Mouse (Mus musculus): ENCODE results near the gene Shisa5. TPM values are rescaled to one million over a fixed set of nuclear protein-coding genes. Genes with fewer than 3 reads are reported as not detected.

Gene Shisa5
- 119 and 124 TPM in 2 replicates for polyA plus RNA-seq (2021; fragmentation: Nextera tagmentation)
- long read RNA-seq, experiment 1, transcript Shisa5-202 (6 exons, 1,910 nt) = minor isoform, 7 of 174 reads
- long read RNA-seq, experiment 1, transcript Shisa5-203 (4 exons, 1,038 nt) = major isoform, 124 of 174 reads
- long read RNA-seq, experiment 1, transcript Shisa5-201 (6 exons, 1,834 nt) = minor isoform, 22 of 174 reads
- long read RNA-seq, experiment 1, partial matches to known transcripts = 3 of 174 reads
- long read RNA-seq, experiment 1, other reads (novel, unspliced or antisense) = 16 of 174 reads
- long read RNA-seq, experiment 2, transcript Shisa5-202 (6 exons, 1,910 nt) = minor isoform, 17 of 306 reads
- long read RNA-seq, experiment 2, transcript Shisa5-203 (4 exons, 1,038 nt) = major isoform, 238 of 306 reads
- long read RNA-seq, experiment 2, transcript Shisa5-201 (6 exons, 1,834 nt) = minor isoform, 39 of 306 reads
- long read RNA-seq, experiment 2, partial matches to known transcripts = 3 of 306 reads
- long read RNA-seq, experiment 2, other reads (novel, unspliced or antisense) = 9 of 306 reads

GRCm38 (mm10) chr9:109038086-109038895, at the start of gene Shisa5:
Gene Shisa5, plus strand, starts transcription at chr9:109038565.

DNA sequence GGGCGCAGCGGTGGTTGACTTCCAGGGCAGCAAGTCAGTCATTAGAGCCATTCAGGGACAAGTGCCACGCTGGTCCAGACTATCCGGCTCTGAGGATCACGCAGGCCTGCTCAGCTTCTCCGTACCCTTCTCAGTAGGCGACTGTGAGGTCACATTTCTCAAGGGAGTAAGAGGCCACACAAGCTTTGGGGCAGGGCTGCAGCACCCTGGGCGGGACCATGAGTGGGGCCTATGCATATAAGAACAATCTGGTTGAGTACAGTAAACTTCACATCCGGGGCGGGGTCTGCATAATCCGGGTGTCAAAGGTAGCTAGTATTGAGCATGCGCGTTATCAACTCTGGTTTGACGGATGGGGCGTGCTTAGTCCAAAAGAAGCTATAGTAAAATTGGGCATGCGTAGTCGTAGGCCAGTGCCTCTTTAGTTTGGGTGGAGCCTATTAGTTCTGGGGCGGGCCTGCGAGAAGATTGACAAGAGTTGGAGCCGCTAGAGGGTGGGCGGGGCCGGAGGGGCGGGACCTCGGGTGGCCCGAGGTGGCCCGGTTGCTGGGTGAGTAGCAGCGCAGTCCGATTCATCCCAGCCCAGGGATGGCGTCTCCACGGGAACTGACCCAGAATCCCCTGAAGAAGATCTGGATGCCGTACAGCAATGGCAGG, 46.8 kb upstream of the Shisa5 start, which contains the start of gene Pfkfb4:
Gene Pfkfb4, plus strand, starts transcription at position 351 of the 657 bp plus-strand sequence.

DNA sequence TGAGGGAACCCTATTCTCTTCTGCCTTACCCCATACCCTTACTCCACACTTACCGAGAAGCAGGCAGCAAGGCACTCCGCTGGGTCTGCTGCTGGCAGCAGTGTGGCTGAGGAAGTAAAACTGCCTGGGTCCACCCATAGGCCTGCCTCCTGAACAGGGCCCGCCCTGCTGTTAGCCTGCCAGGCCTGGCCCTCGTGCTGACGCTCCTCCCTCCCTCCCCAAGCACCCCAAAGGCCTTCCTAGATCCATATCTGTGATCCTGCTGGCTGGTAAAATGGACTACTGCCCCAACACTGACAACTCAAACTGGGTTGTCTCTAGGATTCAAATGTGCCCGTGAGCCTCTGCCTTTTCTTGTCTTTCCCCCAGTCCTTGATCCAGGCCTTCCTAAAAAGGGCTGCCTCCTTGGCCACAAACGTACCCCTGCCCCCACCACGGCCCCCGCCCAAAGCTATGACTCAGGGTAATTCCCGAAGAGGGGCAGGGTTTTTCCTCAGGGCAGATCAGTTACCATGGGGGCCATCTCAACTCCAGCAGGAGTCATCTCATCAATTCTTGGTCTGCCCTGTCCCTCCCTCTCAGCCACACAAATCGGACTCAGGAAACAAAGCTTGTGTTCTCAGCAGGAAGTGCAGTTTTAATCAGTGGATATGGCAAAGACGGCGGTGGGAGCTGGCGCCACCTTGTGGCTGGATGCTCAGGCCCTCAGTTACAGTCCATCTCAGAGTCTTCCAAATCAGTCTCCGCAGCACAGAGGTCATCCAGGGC, 21.0 kb downstream of the Shisa5 start, which contains the start of gene Trex1:
Gene Trex1, minus strand, starts transcription at position 599 of the 768 bp plus-strand sequence.

GRCm38 (mm10) chr9:109073661-109074573, 35.6 kb downstream of the Shisa5 start, which contains the start of gene Atrip:
Gene Atrip, minus strand, starts transcription at chr9:109074124.

DNA sequence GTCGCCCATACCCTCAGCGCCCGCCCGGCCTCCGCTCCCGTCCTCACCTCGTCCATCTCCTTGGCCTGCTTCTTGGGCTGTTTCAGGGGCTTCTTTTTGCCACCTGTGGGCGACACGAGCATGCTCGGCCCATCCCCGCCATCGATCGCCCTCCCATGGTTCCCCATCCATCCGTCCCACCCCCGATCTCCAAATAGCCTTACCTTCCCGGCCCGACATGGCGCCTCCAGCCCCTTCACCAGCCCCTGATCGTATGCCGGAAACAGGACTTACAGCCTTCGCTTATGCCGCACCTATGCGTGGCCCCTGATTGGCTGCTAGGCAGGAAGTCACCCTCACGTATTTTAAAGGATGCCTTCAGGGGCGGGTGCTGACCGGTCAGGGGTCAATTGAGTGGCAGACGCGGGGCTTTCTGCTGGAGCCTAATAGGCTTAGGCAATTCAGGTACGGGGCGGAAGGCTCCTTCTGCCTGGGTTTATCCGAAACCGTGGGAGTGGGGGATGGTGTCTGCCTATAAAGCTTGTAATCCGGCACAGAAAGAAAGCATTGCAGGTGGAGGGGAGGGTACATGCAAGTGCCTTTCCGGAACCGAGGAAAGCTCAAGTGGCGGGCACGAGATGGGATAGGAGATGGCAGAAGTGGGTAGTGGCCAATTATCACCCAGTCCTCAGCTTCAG, 43.9 kb downstream of the Shisa5 start, which contains the start of the genes Ccdc51 and Tma7:
Gene Ccdc51, plus strand, starts transcription at position 370 of the 677 bp plus-strand sequence.
Gene Tma7, minus strand, starts transcription at position 464 of the 677 bp plus-strand sequence.

GRCm38 (mm10) chr9:109095137-109095982, 57.0 kb downstream of the Shisa5 start, which contains the start of gene Plxnb1:
Gene Plxnb1, plus strand, starts transcription at chr9:109095389.

Other genes starting within 250 kb of the Shisa5 start
- 45.0 and 53.8 TPM in 2 replicates for gene Nckipsd, start 230.2 kb upstream of the Shisa5 start, polyA plus RNA-seq (2021; fragmentation: Nextera tagmentation)
- gene Celsr3, start 212.2 kb upstream of the Shisa5 start, polyA plus RNA-seq (2021; fragmentation: Nextera tagmentation) = 1.8 and 3.7 TPM in 2 replicates
- gene Slc26a6, start 185.3 kb upstream of the Shisa5 start, polyA plus RNA-seq (2021; fragmentation: Nextera tagmentation) = 9.3 and 12.2 TPM in 2 replicates
- 1.0 and 2.9 TPM in 2 replicates for gene Tmem89, start 123.9 kb upstream of the Shisa5 start, polyA plus RNA-seq (2021; fragmentation: Nextera tagmentation)
- gene Uqcrc1, start 101.9 kb upstream of the Shisa5 start, polyA plus RNA-seq (2021; fragmentation: Nextera tagmentation) = 652 and 670 TPM in 2 replicates
- gene Col7a1, start 85.0 kb upstream of the Shisa5 start, polyA plus RNA-seq (2021; fragmentation: Nextera tagmentation) = not detected in 2 replicates
- gene Ucn2, start 52.6 kb upstream of the Shisa5 start, polyA plus RNA-seq (2021; fragmentation: Nextera tagmentation) = not detected in 2 replicates
- 4.7 and 5.6 TPM in 2 replicates for gene Pfkfb4, start 46.8 kb upstream of the Shisa5 start, polyA plus RNA-seq (2021; fragmentation: Nextera tagmentation)
- 12.0 and 12.5 TPM in 2 replicates for gene Trex1, start 21.2 kb downstream of the Shisa5 start, polyA plus RNA-seq (2021; fragmentation: Nextera tagmentation)
- gene Atrip, start 35.6 kb downstream of the Shisa5 start, polyA plus RNA-seq (2021; fragmentation: Nextera tagmentation) = 19.7 and 20.0 TPM in 2 replicates
- 3.6 and 4.4 TPM in 2 replicates for gene Ccdc51, start 43.9 kb downstream of the Shisa5 start, polyA plus RNA-seq (2021; fragmentation: Nextera tagmentation)
- gene Tma7, start 44.0 kb downstream of the Shisa5 start, polyA plus RNA-seq (2021; fragmentation: Nextera tagmentation) = 619 and 702 TPM in 2 replicates
- 15.1 and 22.6 TPM in 2 replicates for gene Plxnb1, start 56.8 kb downstream of the Shisa5 start, polyA plus RNA-seq (2021; fragmentation: Nextera tagmentation)
- not detected in 2 replicates for gene Fbxw21, start 123.5 kb downstream of the Shisa5 start, polyA plus RNA-seq (2021; fragmentation: Nextera tagmentation)
- 0.10 and 0.36 TPM in 2 replicates for gene Fbxw13, start 157.4 kb downstream of the Shisa5 start, polyA plus RNA-seq (2021; fragmentation: Nextera tagmentation)
- not detected in 2 replicates for gene Fbxw20, start 196.2 kb downstream of the Shisa5 start, polyA plus RNA-seq (2021; fragmentation: Nextera tagmentation)
- not detected in 2 replicates for gene Fbxw14, start 249.1 kb downstream of the Shisa5 start, polyA plus RNA-seq (2021; fragmentation: Nextera tagmentation)